Mouse (Mus musculus): ENCODE results near the gene Gas7. TPM values are rescaled to one million over a fixed set of nuclear protein-coding genes. Genes with fewer than 3 reads are reported as not detected.
A peak's percentile ranks its signal among the peaks of the same experiment; 100 is the strongest.

The Gas7 gene
- polyA plus RNA-seq, 1 experiment from 2014 or later: 19.4 TPM

GRCm38 (mm10) chr11:67479534-67479933 is 24.3 kb downstream of the Gas7 start:
- no peak overlapping the region for H3K9ac ChIP-seq (ENCODE audit: low read depth, low read length)
- 62% methylated on average over 4 of the region's 4 CpGs for WGBS

GRCm38 (mm10) chr11:67480204-67480956 is 25.1 kb downstream of the Gas7 start:
- WGBS: 86% methylated on average over 5 of the region's 5 CpGs
- H3K27ac ChIP-seq (replicated peaks; ENCODE audit: low read depth, low read length): no peak overlapping the region
- H3K4me1 ChIP-seq (ENCODE audit: control insufficient read depth, insufficient read depth, low read length): peaks cover 21% of the 10 kb centered on the region
- no peaks in the 10 kb centered on the region for H3K36me3 ChIP-seq (ENCODE audit: control insufficient read depth, insufficient read depth, low read length)
- H3K9me3 ChIP-seq (ENCODE audit: control insufficient read depth, low read length): no peaks in the 10 kb centered on the region
- DNase-seq (ENCODE audit: low spot score): no peak
- no peak overlapping the region for H3K9ac ChIP-seq (ENCODE audit: low read depth, low read length)
- no peak for ATAC-seq (ENCODE audit: low read depth)
- no peaks in the 10 kb centered on the region for H3K27me3 ChIP-seq (replicated peaks; ENCODE audit: control insufficient read depth, insufficient read depth, low read length)
- no peak overlapping the region for H3K4me2 ChIP-seq (ENCODE audit: low read depth, low read length)
- H3K4me3 ChIP-seq (ENCODE audit: low read depth, low read length): no peak overlapping the region

More at GRCm38 (mm10) chr11:67479534-67479933, 24.3 kb downstream of the Gas7 start:
- no peaks in the 10 kb centered on the region for H3K27me3 ChIP-seq (replicated peaks; ENCODE audit: control insufficient read depth, insufficient read depth, low read length)
- no peaks in the 10 kb centered on the region for H3K36me3 ChIP-seq (ENCODE audit: control insufficient read depth, insufficient read depth, low read length)
- H3K4me1 ChIP-seq (ENCODE audit: control insufficient read depth, insufficient read depth, low read length): peaks cover 21% of the 10 kb centered on the region
- no peak overlapping the region for H3K4me3 ChIP-seq (ENCODE audit: low read depth, low read length)
- DNase-seq (ENCODE audit: low spot score) (no peak), ATAC-seq (ENCODE audit: low read depth) (no peak)
- no peak overlapping the region for H3K27ac ChIP-seq (replicated peaks; ENCODE audit: low read depth, low read length)
- H3K9me3 ChIP-seq (ENCODE audit: control insufficient read depth, low read length): no peaks in the 10 kb centered on the region
- no peak overlapping the region for H3K4me2 ChIP-seq (ENCODE audit: low read depth, low read length)

GRCm38 (mm10) chr11:67481691-67482090 is 26.5 kb downstream of the Gas7 start:
- peaks cover 21% of the 10 kb centered on the region for H3K4me1 ChIP-seq (ENCODE audit: control insufficient read depth, insufficient read depth, low read length)
- H3K9me3 ChIP-seq (ENCODE audit: control insufficient read depth, low read length): no peaks in the 10 kb centered on the region
- no peak overlapping the region for H3K4me2 ChIP-seq (ENCODE audit: low read depth, low read length)
- no peaks in the 10 kb centered on the region for H3K27me3 ChIP-seq (replicated peaks; ENCODE audit: control insufficient read depth, insufficient read depth, low read length)
- no peak overlapping the region for H3K9ac ChIP-seq (ENCODE audit: low read depth, low read length)
- ATAC-seq (ENCODE audit: low read depth): no peak
- H3K36me3 ChIP-seq (ENCODE audit: control insufficient read depth, insufficient read depth, low read length): no peaks in the 10 kb centered on the region
- DNase-seq (ENCODE audit: low spot score): peak; percentile 67
- H3K4me3 ChIP-seq (ENCODE audit: low read depth, low read length): no peak overlapping the region
- H3K27ac ChIP-seq (replicated peaks; ENCODE audit: low read depth, low read length): peak overlapping the region; percentile 73
- WGBS: 41% methylated on average over 5 of the region's 5 CpGs

- DNase-seq (ENCODE audit: low spot score): peak; percentile 92
- H3K4me3 ChIP-seq (ENCODE audit: low read depth, low read length): no peak overlapping the region
- H3K9ac ChIP-seq (ENCODE audit: low read depth, low read length): no peak overlapping the region; the same call in 1 of the 2 replicates
- H3K9me3 ChIP-seq (ENCODE audit: control insufficient read depth, low read length): no peaks in the 10 kb centered on the region
- H3K27ac ChIP-seq (replicated peaks; ENCODE audit: low read depth, low read length): peak overlapping the region; percentile 73
- peaks cover 21% of the 10 kb centered on the region for H3K4me1 ChIP-seq (ENCODE audit: control insufficient read depth, insufficient read depth, low read length)
- H3K36me3 ChIP-seq (ENCODE audit: control insufficient read depth, insufficient read depth, low read length): no peaks in the 10 kb centered on the region
- H3K27me3 ChIP-seq (replicated peaks; ENCODE audit: control insufficient read depth, insufficient read depth, low read length): no peaks in the 10 kb centered on the region
- WGBS: 35% methylated on average over 9 of the region's 9 CpGs
- no peak overlapping the region; the same call in 1 of the 2 replicates for H3K4me2 ChIP-seq (ENCODE audit: low read depth, low read length)
- peak; percentile 85; the same call in 1 of the 2 replicates for ATAC-seq (ENCODE audit: low read depth)
These were observed 27.1 kb downstream of the Gas7 start for GRCm38 (mm10) chr11:67482217-67482760.

GRCm38 (mm10) chr11:67488156-67488555 is 32.9 kb downstream of the Gas7 start:
- ATAC-seq (ENCODE audit: low read depth): no peak
- Histone ChIP-seq H3K9ac (ENCODE audit: low read depth, low read length) (no peak overlapping the region), H3K4me3 (ENCODE audit: low read depth, low read length) (no peak overlapping the region), H3K4me2 (ENCODE audit: low read depth, low read length) (no peak overlapping the region), H3K36me3 (ENCODE audit: control insufficient read depth, insufficient read depth, low read length) (no peaks in the 10 kb centered on the region), H3K27ac (replicated peaks; ENCODE audit: low read depth, low read length) (no peak overlapping the region), H3K27me3 (replicated peaks; ENCODE audit: control insufficient read depth, insufficient read depth, low read length) (no peaks in the 10 kb centered on the region), H3K9me3 (ENCODE audit: control insufficient read depth, low read length) (no peaks in the 10 kb centered on the region), H3K4me1 (ENCODE audit: control insufficient read depth, insufficient read depth, low read length) (peaks cover under 1% of the 10 kb centered on the region; the same call in 1 of the 2 replicates)
- 80% methylated on average over 12 of the region's 12 CpGs for WGBS
- no peak for DNase-seq (ENCODE audit: low spot score)

GRCm38 (mm10) chr11:67489647-67490175 is 34.5 kb downstream of the Gas7 start:
- no peak overlapping the region for H3K4me3 ChIP-seq (ENCODE audit: low read depth, low read length)
- H3K9me3 ChIP-seq (ENCODE audit: control insufficient read depth, low read length): no peaks in the 10 kb centered on the region
- no peak for ATAC-seq (ENCODE audit: low read depth)
- H3K4me2 ChIP-seq (ENCODE audit: low read depth, low read length): no peak overlapping the region
- H3K27ac ChIP-seq (replicated peaks; ENCODE audit: low read depth, low read length): no peak overlapping the region
- H3K9ac ChIP-seq (ENCODE audit: low read depth, low read length): no peak overlapping the region
- WGBS: 77% methylated on average over 10 of the region's 10 CpGs
- no peak for DNase-seq (ENCODE audit: low spot score)
- no peaks in the 10 kb centered on the region for H3K27me3 ChIP-seq (replicated peaks; ENCODE audit: control insufficient read depth, insufficient read depth, low read length)
- H3K36me3 ChIP-seq (ENCODE audit: control insufficient read depth, insufficient read depth, low read length): no peaks in the 10 kb centered on the region
- H3K4me1 ChIP-seq (ENCODE audit: control insufficient read depth, insufficient read depth, low read length): peaks cover 3% of the 10 kb centered on the region; the same call in 1 of the 2 replicates

- H3K4me3 ChIP-seq (ENCODE audit: low read depth, low read length): no peak overlapping the region
- WGBS: 54% methylated on average over 1 of the region's 1 CpGs
- ATAC-seq (ENCODE audit: low read depth): no peak
- no peak for DNase-seq (ENCODE audit: low spot score)
- H3K27me3 ChIP-seq (replicated peaks; ENCODE audit: control insufficient read depth, insufficient read depth, low read length): no peaks in the 10 kb centered on the region
- no peak overlapping the region for H3K9ac ChIP-seq (ENCODE audit: low read depth, low read length)
- H3K9me3 ChIP-seq (ENCODE audit: control insufficient read depth, low read length): no peaks in the 10 kb centered on the region
- no peak overlapping the region for H3K27ac ChIP-seq (replicated peaks; ENCODE audit: low read depth, low read length)
- no peak overlapping the region for H3K4me2 ChIP-seq (ENCODE audit: low read depth, low read length)
- H3K36me3 ChIP-seq (ENCODE audit: control insufficient read depth, insufficient read depth, low read length): no peaks in the 10 kb centered on the region
- H3K4me1 ChIP-seq (ENCODE audit: control insufficient read depth, insufficient read depth, low read length): peaks cover 3% of the 10 kb centered on the region; the same call in 1 of the 2 replicates
These were observed 41.6 kb downstream of the Gas7 start for GRCm38 (mm10) chr11:67496796-67497195.

- no peaks in the 10 kb centered on the region for H3K36me3 ChIP-seq (ENCODE audit: control insufficient read depth, insufficient read depth, low read length)
- no peak for ATAC-seq (ENCODE audit: low read depth)
- 73% methylated on average over 2 of the region's 2 CpGs for WGBS
These were observed 44.9 kb downstream of the Gas7 start for GRCm38 (mm10) chr11:67500115-67500514.

More at GRCm38 (mm10) chr11:67500115-67500514, 44.9 kb downstream of the Gas7 start:
- Histone ChIP-seq H3K9ac (ENCODE audit: low read depth, low read length) (no peak overlapping the region), H3K4me1 (ENCODE audit: control insufficient read depth, insufficient read depth, low read length) (no peaks in the 10 kb centered on the region), H3K27me3 (replicated peaks; ENCODE audit: control insufficient read depth, insufficient read depth, low read length) (no peaks in the 10 kb centered on the region), H3K27ac (replicated peaks; ENCODE audit: low read depth, low read length) (no peak overlapping the region), H3K4me2 (ENCODE audit: low read depth, low read length) (no peak overlapping the region), H3K4me3 (ENCODE audit: low read depth, low read length) (no peak overlapping the region), H3K9me3 (ENCODE audit: control insufficient read depth, low read length) (no peaks in the 10 kb centered on the region)
- no peak for DNase-seq (ENCODE audit: low spot score)

Data from embryonic facial prominence, embryonic 14.5 days (tissue).